Mouse (Mus musculus): Measurements from ENCODE around the gene Tmem177. TPM values are rescaled to one million over a fixed set of nuclear protein-coding genes. Genes with fewer than 3 reads are reported as not detected.
A peak's percentile ranks its signal among the peaks of the same experiment; 100 is the strongest.

The Tmem177 gene
- total and polyA plus RNA-seq, 2 experiments from 2014 or later: 3.5 to 5.7 TPM

GRCm38 (mm10) chr1:119863507-119864296, 49.3 kb downstream of the Tmem177 start:
- no peak for ATAC-seq (ENCODE audit: low FRiP score)
- no peak overlapping the region for H3K4me3 ChIP-seq (ENCODE audit: low read depth, low read length)
- H3K4me2 ChIP-seq (ENCODE audit: low read depth, low read length, poor library complexity, severe bottlenecking): no peak overlapping the region
- no peak overlapping the region for H3K9ac ChIP-seq (replicated peaks; ENCODE audit: low read length, poor library complexity, severe bottlenecking)
- 72% methylated on average over 7 of the region's 7 CpGs for WGBS
- no peaks in the 10 kb centered on the region for H3K4me1 ChIP-seq (ENCODE audit: insufficient read depth, low read length)
- no peaks in the 10 kb centered on the region for H3K27me3 ChIP-seq (ENCODE audit: insufficient read depth, low read length)
- no peaks in the 10 kb centered on the region for H3K36me3 ChIP-seq (ENCODE audit: insufficient read depth, low read length)
- no peak for TF ChIP-seq CTCF (IDR thresholded peaks at IDR 0.05)
- H3K27ac ChIP-seq (ENCODE audit: low read depth, low read length): no peak overlapping the region
- no peaks in the 10 kb centered on the region for H3K9me3 ChIP-seq (ENCODE audit: low read length)
- peak; percentile 6 for DNase-seq (ENCODE audit: low spot score)

- DNase-seq (ENCODE audit: low spot score) (no peak), ATAC-seq (ENCODE audit: low FRiP score) (no peak)
- Histone ChIP-seq H3K27ac (ENCODE audit: low read depth, low read length) (no peak overlapping the region), H3K9ac (replicated peaks; ENCODE audit: low read length, poor library complexity, severe bottlenecking) (no peak overlapping the region), H3K4me3 (ENCODE audit: low read depth, low read length) (no peak overlapping the region), H3K36me3 (ENCODE audit: insufficient read depth, low read length) (no peaks in the 10 kb centered on the region), H3K9me3 (ENCODE audit: low read length) (no peaks in the 10 kb centered on the region), H3K4me1 (ENCODE audit: insufficient read depth, low read length) (no peaks in the 10 kb centered on the region), H3K27me3 (ENCODE audit: insufficient read depth, low read length) (no peaks in the 10 kb centered on the region), H3K4me2 (ENCODE audit: low read depth, low read length, poor library complexity, severe bottlenecking) (no peak overlapping the region)
- no peak for TF ChIP-seq CTCF (IDR thresholded peaks at IDR 0.05)
- WGBS: 84% methylated on average over 5 of the region's 5 CpGs
Measured at GRCm38 (mm10) chr1:119859566-119859965, 53.4 kb downstream of the Tmem177 start.

Other genes with a start within 250 kb of the Tmem177 start
- gene Ptpn4, start 75.6 kb downstream of the Tmem177 start, total RNA-seq (2014; rRNA removed): 46.5 and 53.1 TPM in 2 replicates
- gene Ptpn4, start 75.6 kb downstream of the Tmem177 start, polyA plus RNA-seq (2015; fragmentation: Nextera tagmentation; extraction: Ambion mirVana): 4.2 and 7.0 TPM in 2 replicates
- 0.55 TPM in 1 of 2 replicates, not detected in the other for gene Cfap221, start 84.0 kb upstream of the Tmem177 start, total RNA-seq (2014; rRNA removed)
- gene Cfap221, start 84.0 kb upstream of the Tmem177 start, polyA plus RNA-seq (2015; fragmentation: Nextera tagmentation; extraction: Ambion mirVana): 0.13 and 0.63 TPM in 2 replicates
- 0.66 and 1.6 TPM in 2 replicates for gene Sctr, start 93.7 kb upstream of the Tmem177 start, total RNA-seq (2014; rRNA removed)
- gene Sctr, start 93.7 kb upstream of the Tmem177 start, polyA plus RNA-seq (2015; fragmentation: Nextera tagmentation; extraction: Ambion mirVana): 1.00 and 1.0 TPM in 2 replicates
- gene Tmem37, start 160.9 kb upstream of the Tmem177 start, total RNA-seq (2014; rRNA removed): 2.7 and 4.0 TPM in 2 replicates
- 6.9 and 7.5 TPM in 2 replicates for gene Tmem37, start 160.9 kb upstream of the Tmem177 start, polyA plus RNA-seq (2015; fragmentation: Nextera tagmentation; extraction: Ambion mirVana)
- 515 and 540 TPM in 2 replicates for gene Dbi, start 207.9 kb upstream of the Tmem177 start, total RNA-seq (2014; rRNA removed)
- gene Dbi, start 207.9 kb upstream of the Tmem177 start, polyA plus RNA-seq (2015; fragmentation: Nextera tagmentation; extraction: Ambion mirVana): 1,809 and 1,897 TPM in 2 replicates
- 0.77 and 1.9 TPM in 2 replicates for gene 3110009E18Rik, start 208.0 kb upstream of the Tmem177 start, total RNA-seq (2014; rRNA removed)
- 11.4 and 15.7 TPM in 2 replicates for gene 3110009E18Rik, start 208.0 kb upstream of the Tmem177 start, polyA plus RNA-seq (2015; fragmentation: Nextera tagmentation; extraction: Ambion mirVana)